Mouse (Mus musculus): ENCODE measurements around the gene Gp1bb. TPM values are rescaled to one million over a fixed set of nuclear protein-coding genes. Genes with fewer than 3 reads are reported as not detected.

Gene Gp1bb
- polyA plus RNA-seq, 1 experiment: 2.1 TPM

DNA sequence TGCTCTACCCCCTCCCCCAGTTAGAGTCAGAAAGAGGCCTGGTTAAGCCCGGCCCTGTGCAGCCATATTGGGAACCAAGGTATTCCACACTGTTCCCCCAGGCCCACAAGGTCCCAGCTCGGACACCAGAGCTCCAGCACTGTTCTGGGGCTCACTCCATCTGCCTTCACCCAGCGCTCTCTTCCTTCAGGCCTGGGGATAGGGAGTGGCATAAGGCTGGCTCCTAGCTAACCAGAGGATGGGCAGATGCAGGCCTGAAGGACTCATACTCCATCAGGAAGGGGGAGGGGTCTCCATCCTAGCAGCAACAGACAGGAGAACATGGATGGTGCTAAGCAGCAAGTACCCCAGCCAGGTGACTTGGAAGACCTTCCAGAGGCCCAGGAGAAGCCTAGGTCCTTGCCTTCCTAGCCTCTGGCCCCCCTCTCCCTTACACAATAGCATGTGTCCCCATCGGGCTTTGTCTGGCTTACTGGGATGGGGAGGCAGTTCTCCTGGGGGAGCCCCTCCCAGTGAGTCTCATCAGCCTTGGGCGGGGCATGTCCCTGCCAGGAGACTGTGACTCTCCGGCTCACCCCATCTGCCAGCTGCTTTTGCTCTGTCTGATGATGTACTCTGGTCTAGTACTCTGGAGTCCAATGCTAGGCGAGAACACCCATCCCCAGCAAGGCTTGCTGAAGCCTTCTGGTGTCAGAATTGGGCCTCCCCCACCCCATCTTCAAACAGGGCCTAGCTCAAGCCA, 6.2 kb upstream of the Gp1bb start:
- no peaks in the 10 kb centered on the region for H3K27me3 ChIP-seq (ENCODE audit: control insufficient read depth, insufficient read depth, low read length)
- TF ChIP-seq CTCF (IDR thresholded peaks at IDR 0.05; ENCODE audit: borderline replicate concordance, insufficient read depth, low read depth, low read length) (no peak), POLR2A (IDR thresholded peaks at IDR 0.05; ENCODE audit: borderline replicate concordance, insufficient read depth, low read length) (no peak)
- H3K4me3 ChIP-seq (replicated peaks; ENCODE audit: insufficient read depth, low read depth, low read length): peak overlapping the region; percentile 70
- H3K27ac ChIP-seq (ENCODE audit: insufficient read depth, low read length): 0 out of 2 replicates have a peak overlapping the region, but pooled peaks have one; percentile 4
- peaks cover 36% of the 10 kb centered on the region for H3K4me1 ChIP-seq (ENCODE audit: control insufficient read depth, insufficient read depth, low read length)
- peak; percentile 35 to 48 for DNase-seq
- 52% methylated on average over 7 of the region's 7 CpGs for WGBS

DNA sequence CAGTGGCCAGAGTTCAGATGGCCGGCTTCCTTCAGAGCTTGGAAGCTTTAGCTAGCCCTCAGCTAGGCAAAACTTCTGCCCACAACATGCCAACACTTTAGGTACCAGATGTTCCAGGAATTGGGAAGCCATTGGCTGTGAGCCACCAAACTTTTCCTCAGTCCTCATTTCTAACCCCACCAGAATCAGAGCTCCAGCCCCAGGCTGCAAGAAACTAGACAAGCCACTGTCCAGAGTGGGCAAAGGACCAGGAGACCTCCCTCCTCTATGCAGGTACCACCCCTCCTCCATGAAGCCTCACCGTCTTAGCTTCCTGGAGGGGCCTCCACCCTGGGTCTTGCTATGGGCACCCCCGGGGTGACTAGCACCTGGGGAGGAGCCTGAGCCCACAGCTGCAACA, 5.0 kb upstream of the Gp1bb start:
- no peak overlapping the region for H3K27ac ChIP-seq (ENCODE audit: insufficient read depth, low read length)
- peak; percentile 26 to 37 for DNase-seq
- TF ChIP-seq CTCF (IDR thresholded peaks at IDR 0.05; ENCODE audit: borderline replicate concordance, insufficient read depth, low read depth, low read length) (no peak), POLR2A (IDR thresholded peaks at IDR 0.05; ENCODE audit: borderline replicate concordance, insufficient read depth, low read length) (no peak)
- H3K4me3 ChIP-seq (replicated peaks; ENCODE audit: insufficient read depth, low read depth, low read length): no peak overlapping the region
- H3K27me3 ChIP-seq (ENCODE audit: control insufficient read depth, insufficient read depth, low read length): no peaks in the 10 kb centered on the region
- peaks cover 36% of the 10 kb centered on the region for H3K4me1 ChIP-seq (ENCODE audit: control insufficient read depth, insufficient read depth, low read length)
- WGBS: 56% methylated on average over 3 of the region's 3 CpGs

DNA sequence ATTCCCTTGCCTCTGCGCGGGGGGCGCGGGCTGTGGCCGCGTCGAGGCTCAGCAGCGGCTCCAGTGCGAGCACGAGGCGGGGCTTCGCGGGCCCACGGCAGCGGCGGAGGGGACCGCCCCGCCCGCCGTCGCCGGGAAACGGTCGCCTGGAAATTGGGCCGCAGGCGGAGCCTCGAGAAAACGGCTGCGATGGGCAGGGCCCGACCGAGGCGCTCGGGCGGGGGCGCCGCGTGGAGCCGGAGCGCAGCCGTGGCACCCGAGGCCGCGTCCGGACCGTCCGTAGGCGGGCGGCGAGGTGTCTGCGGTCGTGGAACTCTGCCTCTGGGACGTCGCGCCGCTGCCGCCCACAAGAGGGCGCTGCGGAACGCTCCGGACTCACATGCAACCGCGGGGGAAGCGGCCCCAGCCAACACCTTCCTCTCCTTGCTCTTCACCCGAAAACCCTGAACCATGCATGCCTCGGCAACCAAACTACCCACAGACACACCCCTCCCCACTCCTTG, 4.2 kb upstream of the Gp1bb start, which contains the start of gene Gm49601:
Gene Gm49601 (minus strand): TSS at position 52 of the 503 bp plus-strand sequence.
- peak; percentile 88 to 90 for DNase-seq
- Histone ChIP-seq H3K27ac (ENCODE audit: insufficient read depth, low read length) (no peak within 1 kb of the TSS), H3K4me3 (replicated peaks; ENCODE audit: insufficient read depth, low read depth, low read length) (peak within 1 kb of the TSS; percentile 61), H3K27me3 (ENCODE audit: control insufficient read depth, insufficient read depth, low read length) (no peaks in the 10 kb centered on the region), H3K4me1 (ENCODE audit: control insufficient read depth, insufficient read depth, low read length) (peaks cover 36% of the 10 kb centered on the region)
- under 1% methylated on average over 64 of the region's 65 CpGs for WGBS
- TF ChIP-seq POLR2A (IDR thresholded peaks at IDR 0.05; ENCODE audit: borderline replicate concordance, insufficient read depth, low read length) (no peak), CTCF (IDR thresholded peaks at IDR 0.05; ENCODE audit: borderline replicate concordance, insufficient read depth, low read depth, low read length) (peak; percentile 79)

DNA sequence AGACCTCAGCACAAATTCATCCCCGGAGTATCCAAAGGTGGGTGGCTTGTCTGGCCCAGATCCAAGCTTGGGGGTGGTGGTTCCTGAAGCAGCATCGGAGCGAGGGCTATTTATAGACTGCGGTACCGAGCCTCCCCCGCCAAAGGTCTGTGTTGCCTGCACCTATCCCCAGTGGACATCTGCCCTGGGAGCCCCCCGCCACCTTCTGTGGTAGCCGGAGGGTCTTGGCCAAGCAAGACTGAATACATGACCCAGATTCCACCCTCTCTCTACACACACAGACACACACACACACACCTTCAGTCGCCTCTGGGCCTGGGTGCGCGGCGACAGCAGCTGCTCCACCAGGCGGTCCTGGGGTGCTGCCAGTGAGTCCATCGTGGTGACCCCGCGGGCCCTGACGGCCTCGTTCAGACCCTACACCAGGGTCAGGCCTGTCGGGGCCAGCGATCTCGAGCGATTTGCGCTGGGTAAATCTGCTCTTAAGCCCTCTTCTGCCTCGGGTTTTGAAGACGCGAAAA, 3.6 kb upstream of the Gp1bb start:
- H3K27ac ChIP-seq (ENCODE audit: insufficient read depth, low read length): no peak overlapping the region

DNA sequence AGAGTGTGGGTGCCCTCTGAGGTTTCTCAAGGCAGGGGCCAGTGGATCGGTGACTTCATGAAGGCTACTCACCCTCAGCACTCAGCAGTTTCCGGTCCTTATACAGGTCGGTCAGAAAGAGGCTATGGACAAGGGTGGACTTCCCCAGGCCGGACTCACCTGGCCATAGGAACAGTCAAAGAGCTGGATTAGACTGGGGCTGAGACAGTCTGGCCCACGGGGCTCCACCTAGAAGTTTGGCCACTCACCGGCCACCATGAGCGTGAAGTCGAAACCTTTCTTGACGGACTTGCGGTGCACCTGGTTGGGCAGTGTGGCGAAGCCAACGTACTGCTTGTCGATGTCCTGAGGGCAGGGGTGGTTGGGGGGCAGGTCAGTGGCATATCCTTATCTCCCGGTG, 2.9 kb upstream of the Gp1bb start:
- DNase-seq: peak in 1 of 2 experiments; percentile 12
- peaks cover 33% of the 10 kb centered on the region for H3K4me1 ChIP-seq (ENCODE audit: control insufficient read depth, insufficient read depth, low read length)
- H3K27ac ChIP-seq (ENCODE audit: insufficient read depth, low read length): no peak overlapping the region
- H3K27me3 ChIP-seq (ENCODE audit: control insufficient read depth, insufficient read depth, low read length): no peaks in the 10 kb centered on the region
- WGBS: 79% methylated on average over 14 of the region's 14 CpGs
- no peak for TF ChIP-seq POLR2A (IDR thresholded peaks at IDR 0.05; ENCODE audit: borderline replicate concordance, insufficient read depth, low read length)
- no peak for TF ChIP-seq CTCF (IDR thresholded peaks at IDR 0.05; ENCODE audit: borderline replicate concordance, insufficient read depth, low read depth, low read length)
- no peak overlapping the region for H3K4me3 ChIP-seq (replicated peaks; ENCODE audit: insufficient read depth, low read depth, low read length)

More for the DNA sequence above, 3.6 kb upstream of the Gp1bb start:
- H3K4me1 ChIP-seq (ENCODE audit: control insufficient read depth, insufficient read depth, low read length): peaks cover 36% of the 10 kb centered on the region
- WGBS: 16% methylated on average over 26 of the region's 26 CpGs
- no peak for TF ChIP-seq CTCF (IDR thresholded peaks at IDR 0.05; ENCODE audit: borderline replicate concordance, insufficient read depth, low read depth, low read length)
- TF ChIP-seq POLR2A (IDR thresholded peaks at IDR 0.05; ENCODE audit: borderline replicate concordance, insufficient read depth, low read length): no peak
- H3K27me3 ChIP-seq (ENCODE audit: control insufficient read depth, insufficient read depth, low read length): no peaks in the 10 kb centered on the region
- DNase-seq: peak; percentile 53 to 61
- peak overlapping the region; percentile 61 for H3K4me3 ChIP-seq (replicated peaks; ENCODE audit: insufficient read depth, low read depth, low read length)

DNA sequence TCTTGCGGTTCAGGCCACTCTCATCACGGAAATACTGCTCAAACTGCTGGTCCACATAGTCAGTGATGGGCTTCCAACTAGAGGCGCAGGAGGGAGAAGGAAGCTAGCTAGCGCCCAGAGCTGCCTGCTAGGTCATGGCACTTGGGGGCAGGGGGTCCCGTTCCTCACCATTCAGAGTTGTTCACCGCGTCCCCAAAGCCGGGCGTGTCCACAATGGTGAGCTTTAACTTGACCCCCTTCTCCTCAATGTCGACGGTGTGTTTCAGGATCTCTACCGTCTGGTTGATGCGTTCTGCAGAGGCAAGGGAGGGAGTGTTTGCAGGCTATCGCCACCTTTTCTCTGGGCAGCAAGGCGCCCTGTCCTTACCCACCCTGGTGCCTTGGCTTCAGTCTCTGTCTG, 2.4 kb upstream of the Gp1bb start:
- no peaks in the 10 kb centered on the region for H3K27me3 ChIP-seq (ENCODE audit: control insufficient read depth, insufficient read depth, low read length)
- H3K4me3 ChIP-seq (replicated peaks; ENCODE audit: insufficient read depth, low read depth, low read length): no peak overlapping the region
- H3K27ac ChIP-seq (ENCODE audit: insufficient read depth, low read length): no peak overlapping the region
- 63% methylated on average over 15 of the region's 15 CpGs for WGBS
- TF ChIP-seq POLR2A (IDR thresholded peaks at IDR 0.05; ENCODE audit: borderline replicate concordance, insufficient read depth, low read length): no peak
- no peak for TF ChIP-seq CTCF (IDR thresholded peaks at IDR 0.05; ENCODE audit: borderline replicate concordance, insufficient read depth, low read depth, low read length)
- peaks cover 33% of the 10 kb centered on the region for H3K4me1 ChIP-seq (ENCODE audit: control insufficient read depth, insufficient read depth, low read length)
- DNase-seq: peak; percentile 18 to 42

DNA sequence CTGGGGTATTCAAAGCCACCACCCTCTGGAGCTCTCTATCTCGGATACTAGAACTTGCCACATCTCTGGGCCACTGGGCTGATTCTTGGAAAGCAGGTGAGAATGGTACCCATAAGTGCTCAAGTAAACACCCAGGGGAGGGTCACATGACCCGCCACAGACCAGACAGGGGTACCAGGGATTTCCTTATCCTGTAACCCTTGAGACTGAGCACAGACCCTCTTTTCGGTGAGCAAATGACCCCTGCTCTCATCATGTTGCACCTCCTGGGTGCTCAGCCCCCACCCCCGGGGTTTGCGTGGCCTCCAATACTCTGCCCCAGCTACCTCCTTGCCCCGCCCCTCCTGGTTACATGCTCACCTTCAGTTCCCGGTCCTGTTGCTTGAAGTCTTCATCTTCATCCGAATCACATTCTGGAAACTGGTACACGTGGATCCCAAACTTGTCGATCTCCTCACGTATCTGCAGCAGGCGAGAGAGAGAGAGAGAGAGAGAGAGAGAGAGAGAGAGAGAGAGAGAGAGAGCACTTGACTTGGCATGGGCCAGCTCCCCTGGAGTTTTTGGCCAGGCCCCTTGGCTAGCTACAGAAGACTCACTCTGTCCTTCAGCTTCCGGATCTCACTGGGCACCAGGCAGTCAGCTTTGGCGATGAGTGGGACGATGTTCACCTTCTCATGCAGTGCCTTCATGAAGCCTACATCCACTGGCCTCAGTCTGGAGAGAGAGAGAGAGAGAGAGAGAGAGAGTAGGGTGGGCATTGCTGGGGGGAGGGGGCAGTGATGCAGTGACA, 1.7 kb upstream of the Gp1bb start:
- Histone ChIP-seq H3K27me3 (ENCODE audit: control insufficient read depth, insufficient read depth, low read length) (no peaks in the 10 kb centered on the region), H3K4me3 (replicated peaks; ENCODE audit: insufficient read depth, low read depth, low read length) (no peak overlapping the region), H3K27ac (ENCODE audit: insufficient read depth, low read length) (no peak overlapping the region), H3K4me1 (ENCODE audit: control insufficient read depth, insufficient read depth, low read length) (peaks cover 33% of the 10 kb centered on the region)
- TF ChIP-seq CTCF (IDR thresholded peaks at IDR 0.05; ENCODE audit: borderline replicate concordance, insufficient read depth, low read depth, low read length): no peak
- TF ChIP-seq POLR2A (IDR thresholded peaks at IDR 0.05; ENCODE audit: borderline replicate concordance, insufficient read depth, low read length): no peak
- WGBS: 37% methylated on average over 15 of the region's 15 CpGs
- DNase-seq: peak; percentile 54 to 63
